Mouse (Mus musculus) megakaryocyte, embryonic 14.5 days (primary cell): Measurements from ENCODE around the gene Idh2. TPM values are rescaled to one million over a fixed set of nuclear protein-coding genes. Genes with fewer than 3 reads are reported as not detected.
A peak's percentile ranks its signal among the peaks of the same experiment; 100 is the strongest.

Source experiments
- H3K27me3 ChIP-seq: replicated peaks from 2 replicates; pipeline ENCODE3; 2012; ENCODE audit warnings: inconsistent platforms
- H3K36me3 ChIP-seq: replicated peaks from 2 replicates; pipeline ENCODE3; 2012; ENCODE audit warnings: low read length, inconsistent platforms, mixed read lengths
- H3K4me1 ChIP-seq: 2 replicates; pipeline ENCODE4 v1.6.1; 2012; ENCODE audit warnings: inconsistent platforms
- H3K4me3 ChIP-seq: replicated peaks from 2 replicates; pipeline ENCODE3; 2012; ENCODE audit warnings: moderate library complexity, mild to moderate bottlenecking, inconsistent platforms
- H3K9me3 ChIP-seq: 2 replicates; pipeline ENCODE4 v1.6.1; 2012; ENCODE audit warnings: inconsistent platforms
- FLI1 ChIP-seq: IDR thresholded peaks from 2 replicates; pipeline ENCODE4 v1.6.1; 2012; ENCODE audit warnings: low read length, inconsistent platforms, mixed read lengths
- GATA1 ChIP-seq: IDR thresholded peaks from 3 replicates; pipeline ENCODE4 v1.6.1; 2012; ENCODE audit warnings: mixed read lengths, low read length, inconsistent platforms, borderline replicate concordance
- polyA plus RNA-seq: library from polyadenylated mRNA; stranded (reverse); fragments of >175 nt; gene quantifications from 2 replicates; pipeline ENCODE4 v1.2.3, GENCODE M21; 2012; ENCODE audit warnings: low replicate concordance; ENCODE audit not compliant: insufficient read depth

Idh2 gene
- polyA plus RNA-seq, 1 experiment, result 79.2 TPM

- Histone ChIP-seq H3K9me3 (no peaks in the 10 kb centered on the region), H3K4me3 (peak overlapping the region; percentile 33), H3K27me3 (no peaks in the 10 kb centered on the region), H3K36me3 (peaks cover 33% of the 10 kb centered on the region), H3K4me1 (peaks cover 100% of the 10 kb centered on the region)
- TF ChIP-seq GATA1 (no peak), FLI1 (no peak)
These were observed 39.1 kb downstream of the Idh2 start for GRCm38 (mm10) chr7:80075946-80076583.

GRCm38 (mm10) chr7:80074921-80075441 is 40.2 kb downstream of the Idh2 start:
- TF ChIP-seq GATA1, result no peak
- TF ChIP-seq FLI1, result no peak
- no peaks in the 10 kb centered on the region for H3K9me3 ChIP-seq
- H3K4me1 ChIP-seq, result peaks cover 100% of the 10 kb centered on the region
- H3K36me3 ChIP-seq, result peaks cover 28% of the 10 kb centered on the region
- H3K4me3 ChIP-seq, result peak overlapping the region; percentile 84
- no peaks in the 10 kb centered on the region for H3K27me3 ChIP-seq

- H3K4me1 ChIP-seq, result peaks cover 100% of the 10 kb centered on the region
- H3K27me3 ChIP-seq, result no peaks in the 10 kb centered on the region
These were observed 41.7 kb downstream of the Idh2 start for GRCm38 (mm10) chr7:80073506-80073905.

GRCm38 (mm10) chr7:80072297-80072696 is 42.9 kb downstream of the Idh2 start:
- no peak overlapping the region for H3K4me3 ChIP-seq
- H3K9me3 ChIP-seq, result no peaks in the 10 kb centered on the region
- no peaks in the 10 kb centered on the region for H3K27me3 ChIP-seq
- no peak for TF ChIP-seq FLI1
- TF ChIP-seq GATA1, result no peak
- H3K36me3 ChIP-seq, result peaks cover 42% of the 10 kb centered on the region
- H3K4me1 ChIP-seq, result peaks cover 98% of the 10 kb centered on the region

More at GRCm38 (mm10) chr7:80073506-80073905, 41.7 kb downstream of the Idh2 start:
- Histone ChIP-seq H3K9me3 (no peaks in the 10 kb centered on the region), H3K4me3 (no peak overlapping the region), H3K36me3 (peaks cover 36% of the 10 kb centered on the region)
- TF ChIP-seq GATA1, result no peak
- no peak for TF ChIP-seq FLI1

GRCm38 (mm10) chr7:80071209-80071608 is 44.0 kb downstream of the Idh2 start:
- Histone ChIP-seq H3K4me3 (no peak overlapping the region), H3K4me1 (peaks cover 98% of the 10 kb centered on the region), H3K27me3 (no peaks in the 10 kb centered on the region), H3K9me3 (no peaks in the 10 kb centered on the region), H3K36me3 (peaks cover 49% of the 10 kb centered on the region)
- no peak for TF ChIP-seq GATA1

GRCm38 (mm10) chr7:80069615-80070327 is 45.4 kb downstream of the Idh2 start:
- H3K36me3 ChIP-seq, result peaks cover 59% of the 10 kb centered on the region

GRCm38 (mm10) chr7:80068341-80068740 is 46.9 kb downstream of the Idh2 start:
- TF ChIP-seq FLI1 (no peak), GATA1 (no peak)
- H3K27me3 ChIP-seq, result no peaks in the 10 kb centered on the region
- H3K36me3 ChIP-seq, result peaks cover 56% of the 10 kb centered on the region
- H3K4me1 ChIP-seq, result peaks cover 98% of the 10 kb centered on the region
- no peaks in the 10 kb centered on the region for H3K9me3 ChIP-seq
- H3K4me3 ChIP-seq, result no peak overlapping the region

More at GRCm38 (mm10) chr7:80069615-80070327, 45.4 kb downstream of the Idh2 start:
- Histone ChIP-seq H3K9me3 (no peaks in the 10 kb centered on the region), H3K4me3 (peak overlapping the region; percentile 78), H3K27me3 (no peaks in the 10 kb centered on the region), H3K4me1 (peaks cover 98% of the 10 kb centered on the region)
- no peak for TF ChIP-seq GATA1
- no peak for TF ChIP-seq FLI1

GRCm38 (mm10) chr7:80066675-80067455 is 48.3 kb downstream of the Idh2 start:
- Histone ChIP-seq H3K4me1 (peaks cover 98% of the 10 kb centered on the region), H3K4me3 (no peak overlapping the region), H3K27me3 (no peaks in the 10 kb centered on the region), H3K9me3 (no peaks in the 10 kb centered on the region), H3K36me3 (peaks cover 56% of the 10 kb centered on the region)
- TF ChIP-seq GATA1 (no peak), FLI1 (no peak)

- peaks cover 55% of the 10 kb centered on the region for H3K36me3 ChIP-seq
- H3K9me3 ChIP-seq, result no peaks in the 10 kb centered on the region
- H3K4me1 ChIP-seq, result peaks cover 98% of the 10 kb centered on the region
- no peak for TF ChIP-seq FLI1
- no peak for TF ChIP-seq GATA1
- peak overlapping the region; percentile 70 for H3K4me3 ChIP-seq
- no peaks in the 10 kb centered on the region for H3K27me3 ChIP-seq
These were observed 49.9 kb downstream of the Idh2 start for GRCm38 (mm10) chr7:80065250-80065649.
